Mouse (Mus musculus) activated CD4-positive, CD25-positive, alpha-beta regulatory T cell (primary cell): ENCODE results near the gene Acadm. TPM values are rescaled to one million over a fixed set of nuclear protein-coding genes. Genes with fewer than 3 reads are reported as not detected.

ENCODE experiments used
- polyA plus RNA-seq, 2 experiments: library from polyadenylated mRNA; unstranded; fragments of 100-300 nt; shearing (Covaris generic); gene quantifications; one replicate each; pipeline ENCODE4 v1.2.1; 2017

Acadm gene
- 10 to 100 TPM; 32.7 to 51.4 TPM for polyA plus RNA-seq

DNA sequence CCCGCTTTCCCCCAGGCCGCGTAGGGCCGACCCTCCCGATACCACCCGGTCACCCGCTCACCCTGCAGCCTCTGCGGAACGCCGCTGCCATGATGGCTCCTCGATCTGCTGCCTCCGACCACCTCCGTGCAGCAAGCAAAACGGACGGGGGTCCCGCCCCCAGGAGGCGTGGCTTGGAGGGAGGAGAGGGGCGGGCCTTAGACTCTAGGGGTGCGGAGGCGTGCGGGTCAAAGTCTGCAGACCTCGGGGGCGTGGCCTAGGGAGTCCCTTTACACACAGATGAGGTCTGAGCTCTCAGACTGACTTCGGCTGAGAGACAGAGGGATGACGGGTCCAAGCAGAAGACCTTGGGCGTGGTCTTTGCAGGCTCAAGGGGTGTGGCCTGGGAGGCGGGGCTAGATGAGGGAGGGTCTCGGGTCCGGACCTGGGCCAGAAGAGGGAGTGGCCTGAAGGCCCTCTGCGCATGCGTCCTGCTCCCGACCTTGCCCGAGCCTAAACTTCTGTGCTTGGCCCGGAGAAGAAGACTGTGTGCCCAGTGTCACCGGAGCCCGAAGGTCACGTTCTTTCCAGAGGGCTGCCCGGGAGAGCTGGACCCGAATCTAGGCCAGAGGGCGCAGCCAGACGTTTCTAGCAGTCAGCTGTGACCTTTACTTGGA lies at the start of gene Acadm:
Gene Acadm, minus strand, starts transcription at position 298 of the 656 bp plus-strand sequence.

DNA sequence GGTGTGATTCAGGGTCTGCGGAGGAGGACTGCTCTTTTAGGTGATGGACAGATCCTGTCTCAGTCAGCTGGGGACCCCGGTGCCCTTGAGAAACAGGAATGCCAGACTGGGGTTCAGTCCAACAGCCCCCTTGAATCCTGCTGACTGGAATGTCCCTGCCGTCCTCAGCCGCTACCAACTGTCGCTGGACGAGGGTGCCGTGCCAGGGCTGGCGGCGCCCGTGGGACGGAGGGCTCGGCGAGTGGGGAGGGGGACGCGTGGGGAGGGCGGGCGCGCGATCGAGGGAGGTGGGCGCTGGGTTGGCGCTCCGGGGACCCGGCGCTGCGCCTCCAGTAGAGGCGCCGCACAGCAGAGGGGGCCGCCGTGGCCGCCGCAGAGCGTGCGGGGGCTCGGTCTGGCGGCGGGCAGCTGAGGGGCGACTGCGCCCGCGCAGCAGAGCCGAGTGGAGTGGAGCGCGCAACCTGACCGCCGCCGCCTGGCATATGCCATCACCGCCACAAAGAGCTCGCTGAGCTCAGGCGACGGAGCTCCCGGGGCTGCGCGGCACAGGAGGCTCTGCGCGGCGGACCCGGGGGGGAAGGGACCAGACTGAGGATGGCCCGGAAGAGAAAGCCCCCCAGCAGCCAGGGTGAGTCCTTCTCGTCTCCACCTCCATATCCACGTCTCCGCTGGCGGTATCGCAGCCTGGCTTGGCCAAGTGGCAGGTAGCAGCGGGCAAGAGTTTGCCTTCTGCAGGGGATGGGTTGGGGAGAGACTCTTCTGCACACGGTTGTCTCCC lies 28.9 kb upstream of the Acadm start, which contains the start of gene Slc44a5:
Gene Slc44a5, plus strand, starts transcription at position 266 of the 778 bp plus-strand sequence.

DNA sequence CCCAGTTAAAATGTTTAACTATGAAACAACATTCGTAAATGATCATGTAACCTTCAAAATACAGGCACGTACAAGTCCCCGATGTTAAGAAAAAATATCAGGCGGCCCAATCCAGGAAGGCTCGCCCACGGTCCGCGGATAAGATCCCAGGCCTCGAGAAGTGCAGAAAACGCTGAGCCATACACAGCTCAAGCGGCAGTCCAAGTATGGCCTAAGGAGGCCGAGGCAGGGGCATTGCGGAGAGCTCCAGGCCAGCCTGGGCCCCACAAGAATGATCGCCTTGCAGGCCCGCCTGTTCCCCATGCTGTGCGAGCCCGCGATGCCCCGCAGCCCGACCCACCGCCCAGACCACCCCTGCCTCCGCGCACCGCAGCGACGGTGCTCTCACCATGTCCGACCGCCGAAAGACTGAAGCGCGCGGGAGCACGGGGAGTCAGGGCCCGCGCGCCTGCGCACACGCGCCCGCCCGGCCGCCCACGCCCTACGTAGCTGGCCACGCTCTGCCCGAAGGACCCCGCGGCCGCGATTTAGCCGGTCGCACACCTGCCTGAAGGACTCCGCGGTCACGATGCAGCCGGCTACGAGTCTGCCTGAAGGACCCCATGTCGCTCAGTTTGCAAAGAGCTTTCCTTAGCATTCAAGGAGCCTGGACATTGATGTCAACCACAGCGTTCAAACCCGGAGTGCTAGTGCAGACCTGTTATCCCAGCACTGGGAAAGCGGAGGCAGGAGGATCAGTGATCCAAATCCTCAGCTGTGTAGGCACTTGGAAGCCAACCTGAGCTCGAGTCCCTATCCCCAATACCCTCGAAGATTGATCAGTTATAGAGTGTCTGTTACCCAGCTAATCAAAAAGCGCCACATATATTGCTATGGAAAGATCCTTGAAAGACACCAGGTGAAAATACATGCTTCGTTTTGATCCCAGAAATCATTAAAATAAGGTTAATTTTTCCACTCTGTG lies 31.6 kb downstream of the Acadm start, which contains the start of gene Rabggtb:
Gene Rabggtb, minus strand, starts transcription at position 464 of the 964 bp plus-strand sequence.

DNA sequence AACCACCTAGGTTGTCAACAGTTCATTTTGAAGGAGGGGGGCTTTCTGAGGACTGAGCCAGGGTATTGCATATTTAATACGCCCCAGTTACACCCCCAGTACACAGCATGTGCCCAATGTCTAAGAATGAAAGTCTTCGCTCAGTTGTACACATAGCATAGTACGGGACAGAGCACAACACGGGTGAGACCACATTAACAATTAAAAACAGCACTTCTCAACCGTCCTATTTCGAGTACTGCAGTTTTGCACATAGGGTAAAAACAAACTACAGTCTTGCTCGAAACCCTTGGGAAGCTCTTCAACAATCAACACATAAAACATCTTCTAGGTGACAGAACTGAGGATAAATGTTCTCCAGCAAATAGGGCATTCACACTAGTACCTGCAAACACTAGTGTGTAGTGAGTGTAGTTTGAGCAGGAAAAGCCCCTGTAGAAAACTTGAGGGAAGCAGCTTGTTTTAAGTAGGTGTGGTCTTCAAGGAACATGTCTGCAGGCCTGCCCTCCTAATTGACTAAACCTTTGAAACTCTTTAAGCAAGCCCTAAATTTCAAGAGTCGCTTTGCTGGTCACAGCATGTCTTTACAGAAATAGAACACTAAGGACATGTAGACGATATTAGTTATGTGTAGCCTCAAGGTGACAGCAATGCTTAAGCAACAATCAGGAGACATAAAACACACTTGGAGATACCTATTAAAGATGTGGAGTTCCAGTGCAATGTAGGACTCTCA lies 38.1 kb downstream of the Acadm start, which contains the start of gene Msh4:
Gene Msh4, minus strand, starts transcription at position 3 of the 736 bp plus-strand sequence.

Other genes with a start within 250 kb of the Acadm start
- gene St6galnac3, start 219.5 kb downstream of the Acadm start, polyA plus RNA-seq: 10 to 100 TPM; 29.4 to 51.9 TPM
- gene Asb17, start 100.4 kb downstream of the Acadm start, polyA plus RNA-seq: under 1 TPM in 1 of 2 experiments, not detected in 1; 0.28 TPM
- gene Msh4, start 38.5 kb downstream of the Acadm start, polyA plus RNA-seq: under 1 TPM in 1 of 2 experiments, not detected in 1; 0.23 TPM
- gene Rabggtb, start 31.6 kb downstream of the Acadm start, polyA plus RNA-seq: 10 to 100 TPM; 27.3 to 37.0 TPM
- not detected for gene Slc44a5, start 28.8 kb upstream of the Acadm start, polyA plus RNA-seq